7 mouse cellular contexts compared by ENCODE assay signal in the genomic region with DNA sequence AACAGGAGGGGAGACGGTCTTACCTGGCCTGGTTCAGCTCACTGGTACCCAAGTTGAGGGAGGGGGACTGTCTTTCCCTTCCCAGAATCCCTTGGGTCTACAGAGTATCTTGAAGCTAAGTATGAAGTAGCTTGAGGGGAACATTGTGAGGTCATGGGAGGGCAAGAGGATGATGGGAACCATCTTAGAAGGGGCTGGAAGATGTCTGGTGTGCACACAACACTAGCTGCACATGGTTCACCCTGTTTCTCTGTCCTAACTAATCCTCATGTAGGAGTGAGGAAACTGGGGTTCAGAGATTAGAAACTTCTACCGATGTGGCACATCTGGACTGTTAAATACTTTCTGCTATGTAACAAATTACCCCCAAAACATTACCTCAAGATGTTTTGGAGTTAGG. TPM values are rescaled to one million over a fixed set of nuclear protein-coding genes. Genes with fewer than 3 reads are reported as not detected.
DNase-seq lines count a peak whose midpoint lies in the region; ATAC-seq and TF ChIP-seq lines count a peak whose summit lies in the region.

A gene (minus strand): TSS at position 101 of the 400 bp plus-strand sequence.

- peaks cover 6% of the 10 kb centered on the region; the same call in 1 of the 2 replicates for H3K36me3 ChIP-seq in ES-E14 (ENCODE audit: control insufficient read depth, insufficient read depth, low read length, poor library complexity, severe bottlenecking)
- peaks cover 7% of the 10 kb centered on the region; the same call in 1 of the 2 replicates for H3K36me3 ChIP-seq in forebrain, embryonic 13.5 days (ENCODE audit: poor library complexity, severe bottlenecking)
- no peaks in the 10 kb centered on the region for H3K36me3 ChIP-seq in hindbrain, embryonic 11.5 days (ENCODE audit: control insufficient read depth, insufficient read depth, low read length)
- H3K36me3 ChIP-seq in liver, embryonic 14.5 days (replicated peaks; ENCODE audit: control insufficient read depth, insufficient read depth, low read depth): no peaks in the 10 kb centered on the region

- peak within 1 kb of the TSS; percentile 41 for H3K27ac ChIP-seq in ES-E14 (ENCODE audit: insufficient read depth, low read depth, low read length, poor library complexity, severe bottlenecking)
- H3K27ac ChIP-seq in forebrain, embryonic 13.5 days: no peak within 1 kb of the TSS
- no peak within 1 kb of the TSS for H3K27ac ChIP-seq in hindbrain, embryonic 11.5 days (ENCODE audit: low read depth, low read length)
- H3K27ac ChIP-seq in liver, embryonic 14.5 days: peak within 1 kb of the TSS; percentile 85

- peak within 1 kb of the TSS; percentile 34 to 57; a peak in 3 of 4 replicates for H3K4me3 ChIP-seq in ES-E14 (ENCODE audit: insufficient read depth in 1 of 2, low read depth in 1 of 2, low read length in 2 of 2, poor library complexity in 1 of 2, severe bottlenecking in 1 of 2)
- H3K4me3 ChIP-seq in forebrain, embryonic 13.5 days: peak within 1 kb of the TSS; percentile 32
- H3K4me3 ChIP-seq in hindbrain, embryonic 11.5 days (ENCODE audit: low read depth, low read length): peak within 1 kb of the TSS; percentile 19
- peak within 1 kb of the TSS; percentile 51 to 62 for H3K4me3 ChIP-seq in liver, embryonic 14.5 days (ENCODE audit: insufficient read depth in 1 of 2, low read depth in 2 of 2, low read length in 2 of 2)

- no peak for TF ChIP-seq EP300 in liver, embryonic 14.5 days (IDR thresholded peaks at IDR 0.05; ENCODE audit: low read depth)

- DNase-seq in ES-E14 (ENCODE audit: low read depth, low spot score): no peak
- no peak for DNase-seq in hindbrain, embryonic 11.5 days (ENCODE audit: low spot score)
- DNase-seq in liver, embryonic 14.5 days (ENCODE audit: low read depth in 3 of 3, low spot score in 3 of 3): no peak
- DNase-seq in right cerebral cortex, postnatal 10 days (ENCODE audit: low spot score in 2 of 2): no peak
- no peak for DNase-seq in cerebellum, adult 11-12 months

- peaks cover 2 to 8% of the 10 kb centered on the region in 2 experiments; a peak in 2 of 4 replicates for H3K4me1 ChIP-seq in ES-E14 (ENCODE audit: control insufficient read depth in 2 of 2, insufficient read depth in 2 of 2, low read length in 2 of 2, poor library complexity in 1 of 2)
- peaks cover 8% of the 10 kb centered on the region for H3K4me1 ChIP-seq in forebrain, embryonic 13.5 days
- no peaks in the 10 kb centered on the region for H3K4me1 ChIP-seq in hindbrain, embryonic 11.5 days (replicated peaks; ENCODE audit: control insufficient read depth, insufficient read depth, low read length)
- peaks cover 13 to 15% of the 10 kb centered on the region in 2 experiments for H3K4me1 ChIP-seq in liver, embryonic 14.5 days (replicated peaks; ENCODE audit: control insufficient read depth in 2 of 2, insufficient read depth in 2 of 2, low read length in 1 of 2)

- in situ Hi-C loops in ES-E14 (cut with MboI; ENCODE audit: low sequenced_read_pairs in 2 of 2, unreplicated experiment in 2 of 2): no loop called here

- peak within 1 kb of the TSS; percentile 66 for H3K4me2 ChIP-seq in forebrain, embryonic 13.5 days
- H3K4me2 ChIP-seq in hindbrain, embryonic 11.5 days (replicated peaks; ENCODE audit: low read depth, low read length): peak within 1 kb of the TSS; percentile 54
- peak within 1 kb of the TSS; percentile 84 for H3K4me2 ChIP-seq in liver, embryonic 14.5 days (ENCODE audit: low read depth)

- H3K27me3 ChIP-seq in forebrain, embryonic 13.5 days: no peaks in the 10 kb centered on the region
- no peaks in the 10 kb centered on the region for H3K27me3 ChIP-seq in hindbrain, embryonic 11.5 days (ENCODE audit: control insufficient read depth, insufficient read depth, low read length)
- H3K27me3 ChIP-seq in liver, embryonic 14.5 days (ENCODE audit: control insufficient read depth, insufficient read depth, low read length): no peaks in the 10 kb centered on the region

- TF ChIP-seq CTCF in liver, embryonic 14.5 days (IDR thresholded peaks at IDR 0.05; ENCODE audit: low read depth): no peak

- ATAC-seq in CD4-positive, CD25-positive, alpha-beta regulatory T cell, adult 4 months: no peak
- ATAC-seq in forebrain, embryonic 13.5 days: no peak
- no peak for ATAC-seq in hindbrain, embryonic 11.5 days (ENCODE audit: low FRiP score)
- no peak for ATAC-seq in liver, embryonic 14.5 days (ENCODE audit: insufficient read depth)

- no peaks in the 10 kb centered on the region for H3K9me3 ChIP-seq in ES-E14 (ENCODE audit: control insufficient read depth, insufficient read depth, low read depth, low read length)
- no peaks in the 10 kb centered on the region for H3K9me3 ChIP-seq in forebrain, embryonic 13.5 days (replicated peaks)
- H3K9me3 ChIP-seq in hindbrain, embryonic 11.5 days (ENCODE audit: control insufficient read depth, low read length): no peaks in the 10 kb centered on the region
- no peaks in the 10 kb centered on the region for H3K9me3 ChIP-seq in liver, embryonic 14.5 days (ENCODE audit: control insufficient read depth, low read length)

- no peak within 1 kb of the TSS for H3K9ac ChIP-seq in ES-E14 (ENCODE audit: insufficient read depth, low read depth, low read length, poor library complexity, severe bottlenecking)
- peak within 1 kb of the TSS; percentile 55 for H3K9ac ChIP-seq in forebrain, embryonic 13.5 days
- no peak within 1 kb of the TSS for H3K9ac ChIP-seq in hindbrain, embryonic 11.5 days (ENCODE audit: low read depth, low read length)
- peak within 1 kb of the TSS; percentile 67 for H3K9ac ChIP-seq in liver, embryonic 14.5 days (replicated peaks)

- WGBS in forebrain, embryonic 13.5 days: 89% methylated on average over 2 of the region's 2 CpGs
- WGBS in hindbrain, embryonic 11.5 days: 95% methylated on average over 2 of the region's 2 CpGs
- WGBS in liver, embryonic 14.5 days (ENCODE audit: insufficient replicate concordance): 70% methylated on average over 2 of the region's 2 CpGs

TF ChIP-seq in ES-E14, 5 proteins besides CTCF, POLR2A, EP300 and RAD21:
- TF ChIP-seq ZC3H11A (IDR thresholded peaks at IDR 0.05; ENCODE audit: borderline replicate concordance, low read depth, low read length) (no peak), ZNF384 (IDR thresholded peaks at IDR 0.05; ENCODE audit: low read depth, low read length) (no peak), MAFK (IDR thresholded peaks at IDR 0.05; ENCODE audit: insufficient read depth, low read depth, low read length) (no peak), HCFC1 (IDR thresholded peaks at IDR 0.05; ENCODE audit: borderline replicate concordance, insufficient read depth, low read length) (no peak), CHD2 (IDR thresholded peaks at IDR 0.05; ENCODE audit: low read depth, low read length) (no peak)

RNA-seq across cellular contexts. Expression of the gene that starts here (rescaled TPM):
- polyA plus RNA-seq in CD4-positive, CD25-positive, alpha-beta regulatory T cell, adult 4 months (2017; shearing (Covaris generic)): 10 to 100 TPM; 30.4 to 37.6 TPM
- total RNA-seq in ES-E14 (2012; rRNA removed): 25.6 and 26.7 TPM in 2 replicates
- 49.7 and 54.1 TPM in 2 replicates for polyA plus RNA-seq in forebrain, embryonic 13.5 days (2015; fragmentation: Nextera tagmentation; extraction: Ambion mirVana)
- polyA plus RNA-seq in hindbrain, embryonic 11.5 days (2014; fragmentation: Nextera tagmentation; extraction: Ambion mirVana): 46.5 and 61.7 TPM in 2 replicates
- 8.5 and 9.7 TPM in 2 replicates for polyA plus RNA-seq in liver, embryonic 14.5 days (2012; rRNA removed)
- polyA plus RNA-seq in liver, embryonic 14.5 days (2014; fragmentation: Nextera tagmentation; extraction: Ambion mirVana): 24.5 and 25.5 TPM in 2 replicates

Comparison
In these comparisons a context has a peak if more than half of its experiments do, and no peak if none do; other contexts are left out.
1. H3K27ac ChIP-seq: peak in ES-E14 (single experiment) and liver, embryonic 14.5 days (single experiment); none in forebrain, embryonic 13.5 days (single experiment) and hindbrain, embryonic 11.5 days (single experiment).
2. H3K9ac ChIP-seq: peak in forebrain, embryonic 13.5 days (single experiment) and liver, embryonic 14.5 days (single experiment); none in ES-E14 (single experiment) and hindbrain, embryonic 11.5 days (single experiment).
3. Peak in every context shown above with its lines, with median percentiles within 50 percentile points of each other: H3K4me3 ChIP-seq and H3K4me2 ChIP-seq.